Mouse (Mus musculus): ENCODE measurements around the gene Gm26620.

GRCm38 (mm10) chr1:170932043-170932442 is 47.2 kb downstream of the Gm26620 start:
- TF ChIP-seq GATA1 (IDR thresholded peaks at IDR 0.05; ENCODE audit: borderline replicate concordance, low read length) = no peak
- no peak for TF ChIP-seq FLI1 (IDR thresholded peaks at IDR 0.05; ENCODE audit: low read length)

All from megakaryocyte, embryonic 14.5 days (primary cell).